Mouse (Mus musculus) layer of hippocampus, postnatal 36 days (tissue): ENCODE measurements around the gene Mars. TPM values are rescaled to one million over a fixed set of nuclear protein-coding genes. Genes with fewer than 3 reads are reported as not detected.
A peak's percentile ranks its signal among the peaks of the same experiment; 100 is the strongest.
"Not testable (repeated sequence)": the region's sequence is repeated elsewhere in the genome, so short reads cannot be mapped to it uniquely, and the experiment has no call there.

ENCODE experiments used
- DNase-seq, 2 experiments: peaks; one replicate each; pipeline ENCODE4 v3.0.0; 2022
- total RNA-seq, 2 experiments: library from RNA; stranded (reverse); gene quantifications; 2 replicates each; pipeline ENCODE4 v1.2.3; 2021

Mars gene
- total RNA-seq, 2 experiments from 2014 or later = 56.1 to 56.4 TPM

GRCm38 (mm10) chr10:127310523-127311475 is 787 bp downstream of the Mars start:
- no peak for DNase-seq

- not testable (repeated sequence) for DNase-seq
Observed at GRCm38 (mm10) chr10:127309167-127309566, 2.4 kb downstream of the Mars start.

DNA sequence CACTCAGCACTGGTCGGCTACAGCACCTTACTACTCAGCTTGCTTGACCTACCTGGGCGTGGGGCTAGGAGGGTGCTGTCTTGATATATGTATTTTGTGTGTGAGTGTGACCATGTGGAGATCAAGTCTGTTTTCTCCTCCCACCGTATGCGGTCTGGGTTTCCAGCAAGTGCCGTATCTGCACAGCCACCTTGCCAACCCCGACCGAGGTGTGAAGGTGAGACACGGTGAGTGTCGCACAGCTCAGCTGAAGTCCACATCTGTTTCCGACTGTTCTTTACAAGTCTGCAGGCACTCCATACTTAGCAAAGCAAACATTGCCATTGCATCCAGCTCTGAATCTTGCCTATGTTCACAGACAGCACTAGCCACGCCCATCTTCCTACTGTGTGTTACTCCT is 8.4 kb downstream of the Mars start:
- no peak for DNase-seq

DNA sequence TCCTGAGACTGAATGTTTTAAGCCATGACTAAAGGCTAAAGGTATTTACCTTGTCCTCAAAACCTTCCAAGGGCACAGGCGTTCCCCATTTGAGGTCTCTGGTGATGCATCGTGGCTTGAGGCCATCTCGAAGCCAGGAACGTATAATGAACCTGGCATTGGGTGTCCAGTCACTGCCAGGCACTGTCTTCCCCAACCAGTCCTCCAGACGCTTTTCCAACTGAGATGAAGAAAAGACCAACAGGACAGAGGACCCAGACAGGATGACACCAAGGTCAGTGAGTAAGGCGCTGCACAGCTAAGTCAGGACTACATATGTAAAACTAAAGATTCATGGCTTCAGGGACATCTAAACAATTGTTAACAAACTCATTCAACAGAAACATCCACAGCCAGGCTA is 11.2 kb downstream of the Mars start:
- no peak for DNase-seq

DNA sequence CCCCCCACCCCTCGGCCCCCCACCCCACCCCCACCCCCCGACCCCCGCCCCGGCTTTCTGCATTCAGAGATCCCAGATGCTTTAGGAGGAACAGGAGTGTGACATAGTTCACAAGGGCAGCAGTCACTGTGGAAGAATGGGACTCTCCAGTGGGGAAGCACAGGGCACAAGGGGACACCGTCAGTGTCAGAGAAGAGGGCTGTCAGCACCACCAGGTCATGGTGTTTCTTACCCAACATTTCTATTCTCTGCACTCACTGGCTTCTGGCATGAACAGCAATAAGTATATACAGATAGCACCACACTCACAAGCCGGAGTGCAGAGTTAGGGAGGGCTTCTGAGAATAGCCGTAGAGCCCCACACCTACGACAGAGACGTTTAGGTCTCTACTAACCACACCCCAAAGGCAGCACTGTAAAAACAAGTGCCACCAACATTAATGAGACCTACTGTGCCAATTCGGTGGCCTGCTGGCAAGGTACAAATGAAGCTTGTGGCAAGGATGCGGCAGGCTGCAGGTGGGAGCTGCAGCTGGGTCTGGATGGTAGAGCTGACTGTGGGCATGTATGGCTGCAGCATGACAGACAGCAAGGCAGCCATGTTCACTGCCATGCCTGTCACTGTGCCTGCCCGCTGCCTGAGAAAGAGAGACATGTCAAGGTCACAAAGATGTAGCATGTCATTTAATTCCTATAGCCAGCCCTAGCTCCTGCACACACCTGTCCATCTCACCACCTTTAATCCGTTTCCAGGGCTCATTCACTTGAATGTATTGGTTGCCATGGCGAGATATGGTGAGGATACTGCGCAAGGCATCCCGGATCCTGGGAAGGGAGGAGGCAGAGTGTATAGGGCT is 14.3 kb downstream of the Mars start:
- no peak for DNase-seq

DNA sequence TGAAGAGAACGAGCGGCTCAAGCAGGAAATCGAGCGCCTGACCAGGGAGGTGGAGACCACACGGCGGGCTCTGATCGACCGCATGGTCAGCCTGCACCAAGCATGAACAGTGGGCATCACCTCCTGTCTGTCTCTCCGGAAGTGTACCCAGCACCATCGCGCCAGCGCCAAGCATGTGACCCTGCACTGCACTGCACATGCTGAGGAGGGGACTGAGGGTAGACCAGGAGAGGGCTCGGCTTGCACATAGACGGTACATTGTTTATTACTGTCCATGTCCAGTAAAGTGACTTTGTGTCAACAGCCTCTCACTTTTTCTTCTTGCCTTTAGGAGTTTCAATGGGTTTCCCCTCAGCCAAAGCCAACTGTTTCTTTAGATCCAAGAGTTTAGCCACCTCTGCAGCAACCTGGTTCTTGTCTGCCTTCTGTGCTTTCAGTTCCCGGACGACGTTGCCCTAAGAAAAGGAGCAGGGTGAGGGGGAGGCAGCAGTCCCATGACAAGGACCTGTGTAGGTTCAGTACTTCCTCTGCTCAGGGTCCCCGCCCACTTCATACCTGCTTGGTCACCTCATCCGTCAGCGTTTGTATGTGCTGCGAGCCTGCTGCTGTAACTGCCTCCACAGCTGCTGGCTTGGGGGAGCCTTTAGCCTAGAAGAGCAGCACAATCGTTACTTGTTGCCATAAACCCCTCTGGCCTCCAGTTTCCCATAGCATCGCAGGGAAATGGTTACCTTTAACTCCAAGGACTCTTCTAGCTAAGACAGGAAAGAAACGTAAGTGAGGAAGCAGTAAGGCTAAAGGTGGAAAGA is 15.4 kb downstream of the Mars start:
- DNase-seq = no peak

DNA sequence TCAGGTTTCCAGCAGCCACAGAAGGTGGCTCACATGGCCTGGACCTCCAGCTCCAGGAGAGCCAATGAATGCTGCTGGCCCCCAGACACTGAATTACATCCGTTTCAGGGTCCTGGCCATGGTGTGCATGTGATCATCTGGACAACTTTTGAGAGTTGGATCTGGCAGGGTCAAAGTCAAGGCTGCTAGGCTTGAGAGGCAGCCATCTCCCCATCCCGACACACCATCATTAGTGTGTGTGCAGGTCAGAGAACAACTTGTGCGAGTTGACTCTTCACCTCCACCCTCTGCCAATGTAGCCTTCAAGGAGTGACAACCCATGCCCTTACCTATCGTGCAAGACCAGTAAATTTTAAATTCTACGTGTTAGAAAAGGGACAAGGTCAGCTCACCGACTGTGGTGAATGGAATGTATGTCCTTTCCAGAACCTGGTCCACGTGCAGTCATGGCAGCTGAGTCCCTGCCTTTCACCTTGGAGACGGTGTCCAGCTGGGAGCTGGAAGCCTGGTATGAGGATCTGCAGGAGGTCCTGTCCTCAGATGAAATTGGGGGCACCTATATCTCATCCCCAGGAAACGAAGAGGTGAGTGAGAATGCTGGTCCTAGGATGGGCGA is 16.6 kb downstream of the Mars start:
- no peak for DNase-seq

DNA sequence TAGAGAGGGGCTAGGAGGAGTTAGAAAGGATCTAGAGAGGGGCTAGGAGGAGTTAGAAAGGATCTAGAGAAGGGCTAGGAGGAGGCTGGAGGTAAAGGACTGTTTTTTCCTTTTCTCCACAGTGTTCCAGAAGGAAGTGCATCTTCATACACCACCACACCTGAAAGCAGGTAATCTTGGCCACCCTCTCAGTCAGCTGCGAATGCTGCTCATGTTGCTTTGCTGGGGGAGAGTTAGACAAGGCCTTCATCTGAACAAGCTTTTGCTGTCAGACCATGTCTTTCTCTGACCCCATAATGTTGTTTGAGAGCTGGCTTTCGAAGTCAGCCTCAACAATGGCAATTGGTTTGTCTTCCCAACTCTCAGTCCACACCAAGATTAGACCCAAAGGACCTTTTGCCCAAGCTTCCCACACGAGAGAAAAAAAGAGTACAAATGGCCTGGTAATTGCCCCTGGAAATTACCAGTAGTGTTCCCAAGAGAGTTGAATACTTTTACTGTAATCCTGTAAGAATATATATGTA is 17.9 kb downstream of the Mars start:
- no peak for DNase-seq

- DNase-seq = no peak
Observed at GRCm38 (mm10) chr10:127292987-127293538, 18.5 kb downstream of the Mars start.

GRCm38 (mm10) chr10:127291881-127292638 is 19.5 kb downstream of the Mars start:
- no peak for DNase-seq

- DNase-seq = peak in 1 of 2 experiments; percentile 67
Observed at GRCm38 (mm10) chr10:127290930-127291880, 20.4 kb downstream of the Mars start.

- DNase-seq = peak; percentile 99
Observed at GRCm38 (mm10) chr10:127290307-127290929, 21.2 kb downstream of the Mars start.

DNA sequence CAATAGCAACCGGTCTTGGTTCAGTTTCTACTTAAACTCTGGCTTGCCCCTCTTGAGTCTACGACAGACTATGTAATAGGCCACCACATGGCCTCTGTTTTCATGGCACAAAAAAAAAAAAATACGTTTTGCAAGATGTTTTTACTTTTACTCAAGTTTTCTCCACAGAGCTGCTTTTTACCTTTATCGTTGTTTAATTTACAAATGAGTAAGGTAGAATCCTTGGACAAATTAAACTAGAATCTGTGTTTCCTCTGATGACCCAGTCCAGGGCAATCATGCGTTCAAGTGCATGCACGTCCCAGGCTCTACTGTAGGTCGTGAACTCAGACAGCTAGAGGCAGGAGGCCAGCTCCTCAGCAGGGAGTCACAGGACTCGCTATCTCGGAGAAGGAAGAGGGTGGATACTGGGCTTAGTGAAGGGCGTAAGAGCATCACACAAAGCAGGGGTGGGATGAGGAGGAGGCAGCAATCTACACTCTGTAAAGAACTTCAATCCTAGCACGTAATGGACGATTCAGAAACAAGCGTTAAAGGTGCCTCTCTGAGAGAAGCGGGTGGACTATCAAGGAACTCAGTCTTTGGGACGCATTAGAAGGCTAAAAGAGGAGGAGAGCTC is 21.9 kb downstream of the Mars start:
- no peak for DNase-seq

DNA sequence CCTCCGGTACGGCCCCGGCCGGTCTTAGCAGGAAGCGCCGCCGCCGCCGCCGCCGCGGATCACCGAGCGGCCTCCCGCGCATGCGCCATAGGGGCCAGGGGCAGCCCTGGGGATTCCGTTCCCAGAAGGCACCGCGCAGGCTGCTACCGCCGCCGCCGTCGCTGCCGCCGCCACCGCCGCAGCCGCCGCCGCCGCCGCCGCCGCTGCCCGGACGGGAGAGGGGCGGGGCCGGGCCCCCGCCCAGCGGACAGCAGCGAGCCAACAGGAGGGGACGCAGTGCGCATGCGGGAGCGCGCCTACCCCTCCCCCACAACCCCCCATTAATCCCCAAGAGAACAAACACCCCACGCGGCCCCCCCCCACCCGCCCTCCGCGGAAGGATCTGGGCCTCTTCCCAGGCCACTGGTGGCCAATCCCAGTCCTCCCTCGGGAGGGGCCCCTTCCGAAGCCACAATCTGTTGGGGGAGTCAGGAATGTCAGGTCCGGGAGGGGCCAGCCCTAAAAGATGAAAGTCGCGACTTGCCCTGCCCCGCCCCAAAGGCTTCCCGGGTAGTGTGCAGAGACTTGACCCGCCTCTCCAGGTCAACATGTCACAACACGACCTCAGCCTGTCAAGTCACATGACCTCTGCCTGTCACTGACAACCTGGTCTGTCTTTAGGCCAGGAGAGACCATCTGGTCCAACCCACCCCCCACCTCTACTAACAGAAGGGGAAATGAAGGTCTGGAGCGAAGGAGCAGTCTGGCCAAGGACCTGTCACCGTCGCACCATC is 22.6 kb downstream of the Mars start, which contains the start of gene Mbd6:
Gene Mbd6, minus strand, starts transcription at position 219 of the 773 bp plus-strand sequence.
- DNase-seq = peak; percentile 83 to 85

- DNase-seq = peak in 1 of 2 experiments; percentile 37
Observed at GRCm38 (mm10) chr10:127288328-127288799, 23.2 kb downstream of the Mars start.

DNA sequence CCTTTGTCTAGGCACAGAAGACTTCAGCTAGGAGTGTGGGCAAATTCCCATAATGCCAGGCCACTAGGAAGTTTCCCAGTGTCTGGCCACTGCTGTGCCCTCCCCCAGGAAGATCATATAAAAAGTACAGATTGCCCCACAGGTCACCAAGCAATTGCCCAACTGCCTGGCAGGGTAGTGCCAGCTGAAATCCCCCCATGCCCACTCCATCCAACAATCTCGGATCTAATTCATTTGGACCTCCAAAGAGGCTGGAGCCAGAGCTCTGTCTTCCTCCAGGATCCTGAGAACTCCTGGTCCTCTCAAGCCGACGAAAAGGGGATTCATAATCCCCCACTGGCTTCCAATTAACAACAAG is 23.7 kb downstream of the Mars start:
- no peak for DNase-seq

GRCm38 (mm10) chr10:127287271-127287935 is 24.2 kb downstream of the Mars start:
- no peak for DNase-seq
